Mouse (Mus musculus) kidney, adult 8-10 months (tissue): ENCODE measurements around the gene Gm14393.
"Not testable (repeated sequence)": the region's sequence is repeated elsewhere in the genome, so short reads cannot be mapped to it uniquely, and the experiment has no call there.

Source experiments
- DNase-seq, 2 experiments: peaks; one replicate each; pipeline ENCODE4 v3.0.0; 2022

The Gm14393 gene

GRCm38 (mm10) chr2:175067681-175068261 lies at the start of gene Gm14393:
Gm14393 (minus strand) TSS chr2:175067781.
- DNase-seq = not testable (repeated sequence)

GRCm38 (mm10) chr2:175044268-175044667 lies 23.3 kb downstream of the Gm14393 start:
- not testable (repeated sequence) for DNase-seq
